Mouse (Mus musculus): ENCODE results near the gene Art3. TPM values are rescaled to one million over a fixed set of nuclear protein-coding genes. Genes with fewer than 3 reads are reported as not detected.

The Art3 gene
- polyA plus RNA-seq, 1 experiment, result 26.2 TPM

- DNase-seq, result no peak
- TF ChIP-seq POLR2A (IDR thresholded peaks at IDR 0.05; ENCODE audit: borderline replicate concordance, extremely low read depth, low read depth, low read length) (no peak), CTCF (IDR thresholded peaks at IDR 0.05; ENCODE audit: insufficient read depth, low read length) (no peak)
- no peak overlapping the region for H3K4me3 ChIP-seq (replicated peaks; ENCODE audit: extremely low read depth, low read depth, low read length)
- 82% methylated on average over 5 of the region's 5 CpGs for WGBS
- H3K4me1 ChIP-seq (ENCODE audit: control insufficient read depth, insufficient read depth, low read length), result no peaks in the 10 kb centered on the region; the same call in 1 of the 2 replicates
Observed at GRCm38 (mm10) chr5:92430723-92431122, 99.1 kb downstream of the Art3 start.

DNA sequence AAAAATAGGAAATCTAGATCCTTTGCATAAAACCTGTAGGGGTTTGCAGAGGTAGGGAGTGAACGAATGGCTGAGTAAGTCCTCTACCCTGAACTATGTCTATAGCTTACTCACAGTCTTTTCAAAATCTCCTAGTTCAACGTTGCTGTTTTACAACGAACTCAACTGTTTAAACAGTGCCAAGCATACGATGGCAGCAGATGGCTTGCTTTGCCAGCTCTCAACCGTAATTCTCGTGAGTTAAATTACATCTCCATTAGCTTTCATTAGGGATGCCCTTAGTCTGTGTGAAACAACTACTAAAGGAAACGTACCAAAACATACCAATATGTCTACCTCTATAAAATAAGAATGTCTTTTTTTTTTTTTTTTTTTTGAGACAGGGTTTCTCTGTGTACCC lies 100.0 kb downstream of the Art3 start:
- WGBS, result 77% methylated on average over 7 of the region's 7 CpGs
- Histone ChIP-seq H3K4me1 (ENCODE audit: control insufficient read depth, insufficient read depth, low read length) (no peaks in the 10 kb centered on the region; the same call in 1 of the 2 replicates), H3K4me3 (replicated peaks; ENCODE audit: extremely low read depth, low read depth, low read length) (no peak overlapping the region)
- DNase-seq, result no peak
- no peak for TF ChIP-seq CTCF (IDR thresholded peaks at IDR 0.05; ENCODE audit: insufficient read depth, low read length)

- 2% methylated on average over 12 of the region's 12 CpGs for WGBS
- Histone ChIP-seq H3K4me3 (replicated peaks; ENCODE audit: extremely low read depth, low read depth, low read length) (peak overlapping the region; percentile 66), H3K4me1 (ENCODE audit: control insufficient read depth, insufficient read depth, low read length) (no peaks in the 10 kb centered on the region; the same call in 1 of the 2 replicates)
- TF ChIP-seq CTCF (IDR thresholded peaks at IDR 0.05; ENCODE audit: insufficient read depth, low read length) (no peak), POLR2A (IDR thresholded peaks at IDR 0.05; ENCODE audit: borderline replicate concordance, extremely low read depth, low read depth, low read length) (no peak)
- no peak for DNase-seq
Observed at GRCm38 (mm10) chr5:92434070-92434469, 102.4 kb downstream of the Art3 start.

DNA sequence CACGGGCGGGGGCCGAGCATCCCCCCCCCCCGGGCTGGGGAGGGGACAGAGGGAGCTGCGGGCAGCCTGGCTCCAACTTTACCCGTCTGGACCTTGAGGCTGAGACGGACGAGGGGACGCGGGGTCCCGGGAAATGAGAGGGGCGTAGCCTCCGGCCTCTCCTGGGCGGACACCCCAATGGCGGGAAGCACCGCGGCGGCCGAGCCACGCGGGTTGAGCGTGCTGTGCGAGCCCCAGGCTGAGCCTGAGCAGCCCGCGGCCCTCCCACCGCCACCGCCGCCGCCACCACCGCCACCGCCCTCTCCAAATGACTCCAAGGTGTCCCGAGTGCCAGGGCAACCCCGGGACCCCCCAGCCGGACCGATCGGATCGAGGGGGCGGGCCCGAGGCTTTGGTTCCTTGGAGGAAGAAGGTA lies 103.0 kb downstream of the Art3 start:
- TF ChIP-seq CTCF (IDR thresholded peaks at IDR 0.05; ENCODE audit: insufficient read depth, low read length) (no peak), POLR2A (IDR thresholded peaks at IDR 0.05; ENCODE audit: borderline replicate concordance, extremely low read depth, low read depth, low read length) (no peak)
- no peak for DNase-seq
- H3K4me3 ChIP-seq (replicated peaks; ENCODE audit: extremely low read depth, low read depth, low read length), result peak overlapping the region; percentile 66
- no peaks in the 10 kb centered on the region; the same call in 1 of the 2 replicates for H3K4me1 ChIP-seq (ENCODE audit: control insufficient read depth, insufficient read depth, low read length)
- WGBS, result 1% methylated on average over 31 of the region's 39 CpGs

DNA sequence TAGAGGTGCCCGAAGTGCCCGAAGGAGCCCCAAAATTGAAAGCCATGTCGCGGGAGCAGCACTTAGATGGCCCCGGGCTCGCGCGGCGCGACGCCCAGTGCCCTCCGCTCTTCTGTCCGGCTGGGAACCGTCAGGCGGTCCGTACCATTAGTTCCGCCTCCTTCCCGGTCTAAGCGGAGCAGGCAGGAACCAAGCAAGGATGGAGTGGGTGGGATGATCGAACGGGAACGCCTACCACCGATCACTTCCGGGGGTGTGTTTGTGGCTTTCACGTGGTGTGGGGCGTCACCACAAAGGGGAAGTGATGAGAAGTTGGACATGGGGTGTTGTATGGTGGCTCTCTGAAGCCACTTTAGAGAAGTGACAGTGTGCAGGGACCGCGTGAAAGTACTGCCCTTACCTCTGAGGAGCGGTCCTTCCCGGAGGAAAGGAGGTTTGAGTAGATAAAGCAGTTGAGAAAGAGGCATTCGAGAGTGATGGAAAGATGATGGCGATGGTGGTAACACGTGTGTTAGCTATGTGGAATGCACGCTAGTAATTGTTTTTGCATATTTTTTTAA lies 103.5 kb downstream of the Art3 start, which contains the start of gene Nup54:
Nup54 (minus strand) TSS at position 195 of the 560 bp plus-strand sequence.
- WGBS, result under 1% methylated on average over 34 of the region's 34 CpGs
- DNase-seq, result peak; percentile 96
- no peak for TF ChIP-seq CTCF (IDR thresholded peaks at IDR 0.05; ENCODE audit: insufficient read depth, low read length)
- peak; percentile 59; the same call in 1 of the 2 replicates for TF ChIP-seq POLR2A (IDR thresholded peaks at IDR 0.05; ENCODE audit: borderline replicate concordance, extremely low read depth, low read depth, low read length)
- no peaks in the 10 kb centered on the region; the same call in 1 of the 2 replicates for H3K4me1 ChIP-seq (ENCODE audit: control insufficient read depth, insufficient read depth, low read length)
- H3K4me3 ChIP-seq (replicated peaks; ENCODE audit: extremely low read depth, low read depth, low read length), result peak within 1 kb of the TSS; percentile 66

DNA sequence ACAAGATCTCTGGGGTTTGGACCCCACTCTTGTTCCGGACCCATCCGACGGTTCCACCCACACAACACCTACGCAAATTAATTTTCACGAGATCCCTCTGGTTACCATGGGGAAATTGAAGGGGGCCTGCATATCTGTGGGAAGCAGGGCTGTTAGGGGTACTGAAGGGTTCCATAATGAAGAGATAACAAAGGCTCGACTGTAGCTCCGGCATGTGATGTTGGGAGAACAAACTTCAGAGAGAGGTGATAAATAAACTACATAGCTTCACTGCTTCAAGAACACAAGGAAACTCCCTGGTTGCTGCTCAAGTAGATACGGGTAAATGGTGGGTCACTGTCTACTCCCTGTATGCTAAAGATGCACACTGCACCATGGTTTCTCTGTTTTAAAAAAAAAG lies 106.9 kb downstream of the Art3 start:
- WGBS, result 80% methylated on average over 8 of the region's 8 CpGs
- DNase-seq, result no peak
- no peaks in the 10 kb centered on the region; the same call in 1 of the 2 replicates for H3K4me1 ChIP-seq (ENCODE audit: control insufficient read depth, insufficient read depth, low read length)
- TF ChIP-seq CTCF (IDR thresholded peaks at IDR 0.05; ENCODE audit: insufficient read depth, low read length), result no peak
- TF ChIP-seq POLR2A (IDR thresholded peaks at IDR 0.05; ENCODE audit: borderline replicate concordance, extremely low read depth, low read depth, low read length), result no peak
- H3K4me3 ChIP-seq (replicated peaks; ENCODE audit: extremely low read depth, low read depth, low read length), result no peak overlapping the region

GRCm38 (mm10) chr5:92441494-92441893 lies 109.9 kb downstream of the Art3 start:
- H3K4me3 ChIP-seq (replicated peaks; ENCODE audit: extremely low read depth, low read depth, low read length), result no peak overlapping the region
- no peak for DNase-seq

GRCm38 (mm10) chr5:92442914-92443313 lies 111.3 kb downstream of the Art3 start:
- Histone ChIP-seq H3K4me1 (ENCODE audit: control insufficient read depth, insufficient read depth, low read length) (no peaks in the 10 kb centered on the region), H3K4me3 (replicated peaks; ENCODE audit: extremely low read depth, low read depth, low read length) (no peak overlapping the region)
- WGBS, result 43% methylated on average over 7 of the region's 7 CpGs
- DNase-seq, result no peak
- TF ChIP-seq POLR2A (IDR thresholded peaks at IDR 0.05; ENCODE audit: borderline replicate concordance, extremely low read depth, low read depth, low read length) (no peak), CTCF (IDR thresholded peaks at IDR 0.05; ENCODE audit: insufficient read depth, low read length) (no peak)

More at GRCm38 (mm10) chr5:92441494-92441893, 109.9 kb downstream of the Art3 start:
- no peak for TF ChIP-seq POLR2A (IDR thresholded peaks at IDR 0.05; ENCODE audit: borderline replicate concordance, extremely low read depth, low read depth, low read length)
- no peak for TF ChIP-seq CTCF (IDR thresholded peaks at IDR 0.05; ENCODE audit: insufficient read depth, low read length)
- H3K4me1 ChIP-seq (ENCODE audit: control insufficient read depth, insufficient read depth, low read length), result no peaks in the 10 kb centered on the region
- WGBS, result 63% methylated on average over 5 of the region's 5 CpGs

- DNase-seq, result no peak
- Histone ChIP-seq H3K4me1 (ENCODE audit: control insufficient read depth, insufficient read depth, low read length) (no peaks in the 10 kb centered on the region), H3K4me3 (replicated peaks; ENCODE audit: extremely low read depth, low read depth, low read length) (no peak overlapping the region)
- TF ChIP-seq CTCF (IDR thresholded peaks at IDR 0.05; ENCODE audit: insufficient read depth, low read length), result no peak
- no peak for TF ChIP-seq POLR2A (IDR thresholded peaks at IDR 0.05; ENCODE audit: borderline replicate concordance, extremely low read depth, low read depth, low read length)
- WGBS, result 86% methylated on average over 2 of the region's 2 CpGs
Observed at GRCm38 (mm10) chr5:92445016-92445415, 113.4 kb downstream of the Art3 start.

DNA sequence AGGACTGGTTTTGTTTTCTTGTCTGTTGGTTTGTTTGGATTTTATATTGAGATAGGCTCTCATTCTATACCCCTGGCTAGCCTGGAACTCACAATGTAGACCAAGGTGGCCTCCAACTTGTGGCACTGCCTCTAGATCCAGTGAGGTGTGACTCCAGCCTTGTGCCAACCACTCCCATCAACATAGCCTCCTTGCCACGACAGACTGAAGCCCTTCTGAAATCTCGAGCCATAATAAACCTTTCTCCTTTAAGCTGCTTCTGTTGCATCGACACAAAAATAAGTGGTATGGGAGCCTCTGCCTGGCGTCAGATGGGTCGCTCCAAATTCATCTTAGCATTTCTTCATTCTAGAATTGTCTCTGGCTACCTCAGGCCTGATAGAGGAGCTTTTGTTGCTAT lies 115.1 kb downstream of the Art3 start:
- Histone ChIP-seq H3K4me3 (replicated peaks; ENCODE audit: extremely low read depth, low read depth, low read length) (no peak overlapping the region), H3K4me1 (ENCODE audit: control insufficient read depth, insufficient read depth, low read length) (no peaks in the 10 kb centered on the region)
- no peak for TF ChIP-seq CTCF (IDR thresholded peaks at IDR 0.05; ENCODE audit: insufficient read depth, low read length)
- TF ChIP-seq POLR2A (IDR thresholded peaks at IDR 0.05; ENCODE audit: borderline replicate concordance, extremely low read depth, low read depth, low read length), result no peak
- WGBS, result 95% methylated on average over 5 of the region's 5 CpGs
- DNase-seq, result no peak
